Mouse (Mus musculus): ENCODE measurements around the gene Ttll5.

DNA sequence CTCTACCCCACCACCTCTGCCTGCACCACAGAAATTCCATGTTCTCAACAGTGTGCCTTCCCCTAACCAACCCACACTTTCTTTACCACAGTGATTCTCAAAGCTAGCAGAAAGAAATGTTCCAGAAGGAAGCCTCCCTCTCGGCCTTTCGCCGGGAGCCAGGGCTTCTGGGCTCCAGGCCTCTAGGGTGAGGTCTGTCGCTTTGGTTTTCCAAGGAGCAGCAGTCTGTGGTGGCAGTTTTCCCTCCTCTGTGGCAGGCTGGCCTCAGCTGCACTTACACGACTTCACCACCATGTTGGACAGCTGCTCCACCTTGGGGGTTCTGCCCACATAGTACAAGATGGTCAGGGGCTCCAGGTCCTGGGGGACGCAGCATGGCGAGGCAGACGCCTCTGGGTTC is 233.1 kb downstream of the Ttll5 start:
- TF ChIP-seq CTCF (IDR thresholded peaks at IDR 0.05; ENCODE audit: control insufficient read depth, insufficient read depth, insufficient replicate concordance, low read depth, low read length) (no peak), POLR2A (IDR thresholded peaks at IDR 0.05; ENCODE audit: control insufficient read depth, low read depth, low read length) (no peak)
